Mouse (Mus musculus): ENCODE data around the gene Agt. TPM values are rescaled to one million over a fixed set of nuclear protein-coding genes. Genes with fewer than 3 reads are reported as not detected.

The Agt gene
- polyA plus RNA-seq, 1 experiment from 2014 or later: 0.43 TPM

GRCm38 (mm10) chr8:124530076-124530475 is 39.4 kb downstream of the Agt start:
- Histone ChIP-seq H3K9ac (no peak overlapping the region), H3K27ac (ENCODE audit: poor library complexity, severe bottlenecking) (no peak overlapping the region), H3K27me3 (replicated peaks) (no peaks in the 10 kb centered on the region), H3K4me3 (no peak overlapping the region), H3K36me3 (peaks cover 83% of the 10 kb centered on the region), H3K4me1 (replicated peaks) (peaks cover 9% of the 10 kb centered on the region), H3K9me3 (replicated peaks) (no peaks in the 10 kb centered on the region), H3K4me2 (no peak overlapping the region)
- 81% methylated on average over 14 of the region's 14 CpGs for WGBS
- no peak for ATAC-seq (ENCODE audit: insufficient number of reproducible peaks, low FRiP score)

DNA sequence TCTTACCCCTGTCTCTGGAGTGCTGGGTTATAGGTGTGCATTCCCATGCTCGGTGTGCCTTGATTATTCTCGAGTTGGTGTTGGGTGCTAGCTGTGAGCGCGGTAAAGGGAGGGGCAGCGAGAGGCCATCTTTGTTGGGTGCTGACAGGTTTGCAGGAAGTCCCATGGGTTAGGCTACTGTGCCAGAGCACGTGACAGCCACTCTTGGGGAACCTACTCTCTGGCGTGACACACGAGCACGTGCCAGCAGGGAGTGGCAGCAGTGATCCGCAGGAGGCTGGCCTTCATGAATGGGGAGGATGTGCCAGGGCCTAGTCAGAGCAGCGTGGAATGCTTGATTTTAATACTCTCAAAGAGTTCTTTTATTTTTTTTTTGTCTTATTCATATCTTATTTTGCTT is 43.2 kb downstream of the Agt start:
- Histone ChIP-seq H3K9ac (no peak overlapping the region), H3K4me1 (replicated peaks) (peaks cover 23% of the 10 kb centered on the region), H3K27me3 (replicated peaks) (no peaks in the 10 kb centered on the region), H3K27ac (ENCODE audit: poor library complexity, severe bottlenecking) (no peak overlapping the region), H3K4me3 (no peak overlapping the region), H3K36me3 (peaks cover 50% of the 10 kb centered on the region), H3K4me2 (no peak overlapping the region), H3K9me3 (replicated peaks) (no peaks in the 10 kb centered on the region)
- 93% methylated on average over 11 of the region's 11 CpGs for WGBS
- no peak for ATAC-seq (ENCODE audit: insufficient number of reproducible peaks, low FRiP score)

DNA sequence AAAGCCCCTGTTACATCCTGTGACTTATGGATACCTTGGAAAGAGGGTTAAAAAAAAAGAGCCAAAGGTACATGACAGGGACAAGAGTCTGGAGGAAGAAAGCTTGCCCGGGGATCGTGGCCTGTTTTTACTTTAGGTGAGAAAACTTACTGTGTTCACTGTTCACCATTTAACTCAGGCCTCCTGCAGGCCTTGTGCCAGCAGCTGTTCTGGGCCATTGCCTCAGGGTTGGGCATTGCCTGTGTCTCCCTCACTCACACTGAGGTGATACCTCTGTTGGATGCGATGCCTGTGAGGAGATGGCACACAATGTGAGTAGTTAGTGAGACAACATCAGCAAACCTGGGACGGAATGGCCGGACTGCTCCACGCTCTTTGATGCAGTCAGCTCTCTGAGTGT is 47.6 kb downstream of the Agt start:
- Histone ChIP-seq H3K9me3 (replicated peaks) (no peaks in the 10 kb centered on the region), H3K36me3 (peaks cover 17% of the 10 kb centered on the region), H3K27ac (ENCODE audit: poor library complexity, severe bottlenecking) (no peak overlapping the region), H3K4me1 (replicated peaks) (peaks cover 16% of the 10 kb centered on the region), H3K27me3 (replicated peaks) (peaks cover 6% of the 10 kb centered on the region; the same call in 1 of the 2 replicates), H3K4me3 (peak overlapping the region; percentile 95), H3K9ac (0 out of 2 replicates have a peak overlapping the region, but pooled peaks have one; percentile 35), H3K4me2 (peak overlapping the region; percentile 96)
- no peak for ATAC-seq (ENCODE audit: insufficient number of reproducible peaks, low FRiP score)
- 90% methylated on average over 6 of the region's 6 CpGs for WGBS

GRCm38 (mm10) chr8:124520249-124521080 is 49.0 kb downstream of the Agt start, which contains the start of gene Cog2:
Gene Cog2 (plus strand): TSS chr8:124520767.
- Histone ChIP-seq H3K9ac (peak within 1 kb of the TSS; percentile 91), H3K4me2 (peak within 1 kb of the TSS; percentile 96), H3K36me3 (peaks cover 4% of the 10 kb centered on the region), H3K4me3 (peak within 1 kb of the TSS; percentile 95), H3K27ac (ENCODE audit: poor library complexity, severe bottlenecking) (0 out of 2 replicates have a peak within 1 kb of the TSS, but pooled peaks have one; percentile 20), H3K27me3 (replicated peaks) (peaks cover 6% of the 10 kb centered on the region; the same call in 1 of the 2 replicates), H3K4me1 (replicated peaks) (peaks cover 16% of the 10 kb centered on the region), H3K9me3 (replicated peaks) (no peaks in the 10 kb centered on the region)
- peak; percentile 94 for ATAC-seq (ENCODE audit: insufficient number of reproducible peaks, low FRiP score)
- WGBS: 10% methylated on average over 50 of the region's 50 CpGs

GRCm38 (mm10) chr8:124517142-124517541 is 52.4 kb downstream of the Agt start:
- H3K27me3 ChIP-seq (replicated peaks): peaks cover 9% of the 10 kb centered on the region; the same call in 1 of the 2 replicates
- H3K27ac ChIP-seq (ENCODE audit: poor library complexity, severe bottlenecking): no peak overlapping the region
- no peak overlapping the region for H3K4me3 ChIP-seq
- no peak overlapping the region for H3K4me2 ChIP-seq
- 57% methylated on average over 6 of the region's 6 CpGs for WGBS
- no peak overlapping the region for H3K9ac ChIP-seq
- no peaks in the 10 kb centered on the region for H3K36me3 ChIP-seq
- no peaks in the 10 kb centered on the region for H3K9me3 ChIP-seq (replicated peaks)
- H3K4me1 ChIP-seq (replicated peaks): peaks cover 11% of the 10 kb centered on the region
- ATAC-seq (ENCODE audit: insufficient number of reproducible peaks, low FRiP score): no peak

GRCm38 (mm10) chr8:124516525-124516924 is 53.0 kb downstream of the Agt start:
- H3K9me3 ChIP-seq (replicated peaks): no peaks in the 10 kb centered on the region
- no peak overlapping the region for H3K4me3 ChIP-seq
- no peak overlapping the region for H3K4me2 ChIP-seq
- peaks cover 9% of the 10 kb centered on the region; the same call in 1 of the 2 replicates for H3K27me3 ChIP-seq (replicated peaks)
- H3K4me1 ChIP-seq (replicated peaks): peaks cover 5% of the 10 kb centered on the region
- ATAC-seq (ENCODE audit: insufficient number of reproducible peaks, low FRiP score): no peak
- no peaks in the 10 kb centered on the region for H3K36me3 ChIP-seq
- no peak overlapping the region for H3K9ac ChIP-seq
- 56% methylated on average over 6 of the region's 6 CpGs for WGBS
- no peak overlapping the region for H3K27ac ChIP-seq (ENCODE audit: poor library complexity, severe bottlenecking)

- Histone ChIP-seq H3K9me3 (replicated peaks) (no peaks in the 10 kb centered on the region), H3K27ac (ENCODE audit: poor library complexity, severe bottlenecking) (no peak overlapping the region), H3K9ac (no peak overlapping the region), H3K4me2 (no peak overlapping the region), H3K4me3 (no peak overlapping the region), H3K27me3 (replicated peaks) (peaks cover 12% of the 10 kb centered on the region; the same call in 1 of the 2 replicates), H3K36me3 (no peaks in the 10 kb centered on the region), H3K4me1 (replicated peaks) (no peaks in the 10 kb centered on the region)
- no peak for ATAC-seq (ENCODE audit: insufficient number of reproducible peaks, low FRiP score)
- 64% methylated on average over 3 of the region's 3 CpGs for WGBS
Observed at GRCm38 (mm10) chr8:124516039-124516438, 53.5 kb downstream of the Agt start.

DNA sequence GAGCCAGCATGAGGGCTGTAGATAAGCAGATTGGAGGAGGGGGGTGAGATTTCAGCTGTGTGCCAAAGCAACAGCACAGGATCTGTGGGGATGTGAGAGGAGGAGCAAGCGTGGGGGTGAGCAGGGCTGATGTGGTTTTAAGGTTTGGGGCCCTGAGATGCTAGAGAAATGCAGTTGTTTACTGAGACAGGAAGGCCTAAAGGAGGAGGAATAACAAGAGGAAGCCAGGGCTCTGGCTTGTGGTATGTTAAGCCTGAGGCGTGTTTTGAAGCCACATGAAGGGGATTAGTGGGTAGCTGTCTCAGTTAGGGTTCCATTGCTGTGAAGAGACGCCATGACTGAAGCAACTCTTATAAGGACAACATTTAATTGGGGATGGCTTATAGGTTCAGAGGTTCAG is 60.4 kb downstream of the Agt start:
- H3K4me1 ChIP-seq (replicated peaks): no peaks in the 10 kb centered on the region
- 60% methylated on average over 3 of the region's 3 CpGs for WGBS
- H3K9ac ChIP-seq: no peak overlapping the region
- ATAC-seq (ENCODE audit: insufficient number of reproducible peaks, low FRiP score): no peak
- H3K27me3 ChIP-seq (replicated peaks): peaks cover 7% of the 10 kb centered on the region
- no peak overlapping the region for H3K4me2 ChIP-seq
- H3K36me3 ChIP-seq: no peaks in the 10 kb centered on the region
- no peak overlapping the region for H3K27ac ChIP-seq (ENCODE audit: poor library complexity, severe bottlenecking)
- no peak overlapping the region for H3K4me3 ChIP-seq
- no peaks in the 10 kb centered on the region for H3K9me3 ChIP-seq (replicated peaks)

DNA sequence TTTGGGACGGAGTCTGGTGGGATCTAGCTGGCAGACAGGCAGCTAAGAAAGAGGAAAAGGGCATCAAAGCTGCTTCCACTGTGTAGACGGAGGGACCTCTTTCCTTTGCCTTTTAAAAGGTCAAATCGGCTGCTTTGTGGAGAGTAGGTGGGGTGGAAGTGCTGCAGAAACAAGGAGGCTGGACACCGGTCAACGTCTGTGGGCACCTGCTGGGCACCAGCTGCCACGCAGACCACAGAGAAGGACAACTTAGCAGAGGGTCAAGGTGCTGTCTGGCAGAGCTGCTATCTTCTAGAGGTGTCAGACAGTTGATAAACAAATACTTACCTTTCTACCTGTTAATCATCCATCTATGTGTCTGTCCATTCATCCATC is 61.2 kb downstream of the Agt start:
- no peak overlapping the region for H3K27ac ChIP-seq (ENCODE audit: poor library complexity, severe bottlenecking)
- ATAC-seq (ENCODE audit: insufficient number of reproducible peaks, low FRiP score): no peak
- no peak overlapping the region for H3K9ac ChIP-seq
- H3K4me3 ChIP-seq: no peak overlapping the region
- 69% methylated on average over 6 of the region's 6 CpGs for WGBS
- H3K9me3 ChIP-seq (replicated peaks): no peaks in the 10 kb centered on the region
- no peaks in the 10 kb centered on the region for H3K4me1 ChIP-seq (replicated peaks)
- H3K36me3 ChIP-seq: no peaks in the 10 kb centered on the region
- H3K4me2 ChIP-seq: no peak overlapping the region
- H3K27me3 ChIP-seq (replicated peaks): peaks cover 3% of the 10 kb centered on the region

DNA sequence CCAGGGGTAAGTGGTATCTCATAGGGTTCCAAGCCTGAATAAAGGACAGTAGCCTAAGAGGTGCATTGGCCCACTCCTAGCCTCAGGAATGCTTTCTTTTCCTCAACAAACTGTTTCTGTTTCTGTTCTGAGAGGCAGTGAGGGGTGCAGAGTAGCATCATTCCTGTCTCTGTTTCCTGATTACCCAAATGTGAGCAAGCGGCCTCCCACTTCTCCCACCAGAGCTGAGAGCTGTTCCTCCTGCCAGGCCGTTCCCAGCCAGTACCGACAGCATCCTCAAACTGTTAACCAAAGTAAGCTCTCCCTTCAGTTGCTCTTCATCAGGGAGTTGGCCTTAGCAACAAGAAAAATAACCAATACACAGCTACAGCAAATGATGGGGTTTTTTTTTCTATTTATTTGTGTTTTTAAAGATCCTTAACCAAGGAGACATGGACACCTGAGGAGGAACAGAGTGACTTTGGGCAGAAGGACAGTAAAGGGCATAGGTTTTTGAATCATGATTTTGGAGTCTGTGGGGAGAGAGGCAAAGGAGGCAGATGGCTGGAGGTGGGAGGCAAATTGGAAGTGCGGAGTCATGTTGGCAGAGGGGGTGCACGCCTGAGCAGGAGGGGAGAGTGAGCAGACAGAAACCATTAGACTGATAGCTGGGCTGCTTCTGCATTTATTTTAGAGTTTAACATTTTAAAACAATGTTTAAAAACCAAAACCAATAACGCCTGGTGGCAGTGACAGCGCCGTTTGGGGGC is 61.8 kb downstream of the Agt start:
- no peak overlapping the region for H3K9ac ChIP-seq

More for the DNA sequence above, 61.8 kb downstream of the Agt start:
- no peak overlapping the region for H3K4me2 ChIP-seq
- H3K27ac ChIP-seq (ENCODE audit: poor library complexity, severe bottlenecking): no peak overlapping the region
- ATAC-seq (ENCODE audit: insufficient number of reproducible peaks, low FRiP score): no peak
- H3K4me1 ChIP-seq (replicated peaks): no peaks in the 10 kb centered on the region
- 69% methylated on average over 8 of the region's 8 CpGs for WGBS
- H3K27me3 ChIP-seq (replicated peaks): peaks cover 3% of the 10 kb centered on the region
- no peaks in the 10 kb centered on the region for H3K36me3 ChIP-seq
- H3K9me3 ChIP-seq (replicated peaks): 0 out of 2 replicates have a peak, but pooled peaks cover 5% of the 10 kb centered on the region
- H3K4me3 ChIP-seq: no peak overlapping the region

Data from heart, embryonic 12.5 days (tissue).